Mouse (Mus musculus) lung, postnatal 0 days (tissue): Measurements from ENCODE around the gene Lgmn.
A peak's percentile ranks its signal among the peaks of the same experiment; 100 is the strongest.

ENCODE experiments used
- CTCF ChIP-seq: IDR thresholded peaks from 2 replicates; pipeline ENCODE4 v1.5.1; 2016; ENCODE audit warnings: antibody characterized with exemption, mild to moderate bottlenecking
- EP300 ChIP-seq: IDR thresholded peaks from 2 replicates; pipeline ENCODE4 v1.6.1; 2016; ENCODE audit warnings: antibody characterized with exemption, mild to moderate bottlenecking, control low read depth

DNA sequence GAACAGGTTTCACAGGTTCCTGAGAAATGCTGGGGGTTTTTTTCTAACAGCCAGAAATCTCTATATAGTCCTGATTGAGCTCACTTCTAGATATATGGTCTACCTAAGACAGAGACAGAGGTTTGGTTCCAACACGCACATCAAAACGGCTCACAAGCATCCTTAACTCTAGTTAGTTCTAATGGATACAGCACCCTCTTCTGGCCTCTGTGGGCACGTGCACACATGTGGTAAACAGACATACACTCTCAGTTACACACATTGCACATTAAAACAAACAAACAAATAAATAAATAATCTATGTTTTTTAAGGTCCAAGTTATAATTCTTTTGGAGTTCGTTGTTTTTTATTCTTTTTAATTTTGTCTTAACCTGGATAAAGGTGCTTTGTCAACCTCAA is 25.0 kb upstream of the Lgmn start:
- peak; percentile 52 for TF ChIP-seq CTCF
- no peak for TF ChIP-seq EP300
